Mouse (Mus musculus) neural tube, embryonic 14.5 days (tissue): ENCODE results near the gene Slc4a3. TPM values are rescaled to one million over a fixed set of nuclear protein-coding genes. Genes with fewer than 3 reads are reported as not detected.

Experiments
- ATAC-seq: fragments of 200-750 bp; cut with Nextera tagmentation; 2 replicates; pipeline ENCODE4 v1.8.0; 2017; ENCODE audit warnings: low read depth, mild to moderate bottlenecking, moderate TSS enrichment, moderate library complexity
- H3K27ac ChIP-seq: fragments of 300-500 bp; sonication (generic); 2 replicates; pipeline ENCODE4 v1.5.1; 2014; ENCODE audit warnings: low read depth, mild to moderate bottlenecking, control low read depth, low read length, moderate library complexity, mixed read lengths
- H3K27me3 ChIP-seq: fragments of 300-500 bp; sonication (generic); 2 replicates; pipeline ENCODE4 v1.6.1; 2014; ENCODE audit warnings: low read length; ENCODE audit not compliant: control insufficient read depth, insufficient read depth
- H3K36me3 ChIP-seq: fragments of 300-500 bp; sonication (generic); 2 replicates; pipeline ENCODE4 v1.6.1; 2014; ENCODE audit warnings: low read length, mixed read lengths; ENCODE audit not compliant: control insufficient read depth, insufficient read depth
- H3K4me1 ChIP-seq: fragments of 300-500 bp; sonication (generic); 2 replicates; pipeline ENCODE4 v1.6.1; 2014; ENCODE audit warnings: low read length; ENCODE audit not compliant: control insufficient read depth, insufficient read depth
- H3K4me2 ChIP-seq: fragments of 300-500 bp; sonication (generic); 2 replicates; pipeline ENCODE4 v1.6.1; 2014; ENCODE audit warnings: mild to moderate bottlenecking, low read depth, low read length, control low read depth
- H3K4me3 ChIP-seq: fragments of 300-500 bp; sonication (generic); 2 replicates; pipeline ENCODE4 v1.5.1; 2014; ENCODE audit warnings: low read depth, low read length, control low read depth, mixed read lengths
- H3K9ac ChIP-seq: fragments of 300-500 bp; sonication (generic); replicated peaks from 2 replicates; pipeline ENCODE4 v1.6.1; 2014; ENCODE audit warnings: low read depth, mild to moderate bottlenecking, control low read depth, low read length, mixed read lengths
- H3K9me3 ChIP-seq: fragments of 300-500 bp; sonication (generic); 2 replicates; pipeline ENCODE4 v1.6.1; 2016; ENCODE audit warnings: low read length; ENCODE audit not compliant: control insufficient read depth
- WGBS: fragments of 180-500 bp; shearing (Covaris S2); extraction: QIAGEN DNeasy Blood & Tissue Kit; methylation state at CpG from one replicate; pipeline ENCODE4 v1.1.7; 2014; 5-methylcytosine and 5-hydroxymethylcytosine counted together
- polyA plus RNA-seq: library from polyadenylated mRNA; unstranded; fragments of >200 nt; fragmentation: Nextera tagmentation; extraction: Ambion mirVana; gene quantifications from 2 replicates; pipeline ENCODE4 v1.2.1, GENCODE M21; 2014

The Slc4a3 gene
- polyA plus RNA-seq, 1 experiment from 2014 or later = 39.9 TPM

DNA sequence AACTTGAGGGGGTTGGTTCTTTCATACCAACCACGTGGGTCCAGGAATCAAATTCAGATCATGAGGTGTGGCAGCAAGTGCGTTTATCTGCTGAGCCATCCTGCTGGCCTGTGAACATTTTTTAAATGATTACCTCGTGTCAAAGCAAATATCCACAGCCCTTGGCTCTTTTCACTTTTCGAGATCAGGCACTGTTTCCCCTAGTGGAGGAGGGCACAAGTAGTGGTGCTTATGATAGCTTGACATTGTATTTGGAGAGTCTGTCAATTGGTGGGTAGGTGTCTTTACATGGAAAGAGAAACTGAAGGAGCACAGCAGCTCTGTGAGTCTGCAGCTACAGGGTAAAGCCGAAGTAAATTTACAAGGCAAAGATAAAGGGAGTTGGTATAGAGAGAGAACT lies 18.9 kb downstream of the Slc4a3 start:
- no peak overlapping the region for H3K4me3 ChIP-seq
- no peaks in the 10 kb centered on the region for H3K9me3 ChIP-seq
- H3K27me3 ChIP-seq = no peaks in the 10 kb centered on the region
- H3K4me1 ChIP-seq = peaks cover under 1% of the 10 kb centered on the region; the same call in 1 of the 2 replicates
- no peak for ATAC-seq
- WGBS = 75% methylated on average over 5 of the region's 5 CpGs
- H3K9ac ChIP-seq = no peak overlapping the region
- H3K27ac ChIP-seq = no peak overlapping the region
- no peaks in the 10 kb centered on the region for H3K36me3 ChIP-seq
- H3K4me2 ChIP-seq = no peak overlapping the region

- WGBS = 68% methylated on average over 9 of the region's 9 CpGs
Measured at GRCm38 (mm10) chr1:75565616-75566015, 19.6 kb downstream of the Slc4a3 start.

GRCm38 (mm10) chr1:75570403-75570802 lies 24.3 kb downstream of the Slc4a3 start:
- H3K9me3 ChIP-seq = no peaks in the 10 kb centered on the region
- no peaks in the 10 kb centered on the region for H3K36me3 ChIP-seq
- H3K27ac ChIP-seq = no peak overlapping the region
- no peak overlapping the region for H3K4me3 ChIP-seq
- no peak overlapping the region for H3K9ac ChIP-seq
- 0 out of 2 replicates have a peak, but pooled peaks cover 5% of the 10 kb centered on the region for H3K4me1 ChIP-seq
- 78% methylated on average over 6 of the region's 6 CpGs for WGBS
- H3K4me2 ChIP-seq = no peak overlapping the region
- no peak for ATAC-seq
- no peaks in the 10 kb centered on the region for H3K27me3 ChIP-seq

More at GRCm38 (mm10) chr1:75565616-75566015, 19.6 kb downstream of the Slc4a3 start:
- Histone ChIP-seq H3K9ac (no peak overlapping the region), H3K4me1 (no peaks in the 10 kb centered on the region), H3K4me3 (no peak overlapping the region), H3K27ac (no peak overlapping the region), H3K36me3 (no peaks in the 10 kb centered on the region), H3K27me3 (no peaks in the 10 kb centered on the region), H3K9me3 (no peaks in the 10 kb centered on the region), H3K4me2 (no peak overlapping the region)
- ATAC-seq = no peak

- Histone ChIP-seq H3K27ac (no peak overlapping the region), H3K36me3 (no peaks in the 10 kb centered on the region), H3K4me3 (no peak overlapping the region), H3K27me3 (no peaks in the 10 kb centered on the region), H3K4me1 (0 out of 2 replicates have a peak, but pooled peaks cover 5% of the 10 kb centered on the region), H3K9ac (no peak overlapping the region), H3K9me3 (no peaks in the 10 kb centered on the region), H3K4me2 (no peak overlapping the region)
- ATAC-seq = no peak
- 64% methylated on average over 6 of the region's 6 CpGs for WGBS
Measured at GRCm38 (mm10) chr1:75572776-75573175, 26.7 kb downstream of the Slc4a3 start.

GRCm38 (mm10) chr1:75573715-75574114 lies 27.6 kb downstream of the Slc4a3 start:
- 0 out of 2 replicates have a peak, but pooled peaks cover 5% of the 10 kb centered on the region for H3K4me1 ChIP-seq
- no peak overlapping the region for H3K9ac ChIP-seq
- no peak overlapping the region for H3K27ac ChIP-seq
- H3K9me3 ChIP-seq = no peaks in the 10 kb centered on the region
- no peak overlapping the region for H3K4me3 ChIP-seq
- no peaks in the 10 kb centered on the region for H3K36me3 ChIP-seq
- H3K27me3 ChIP-seq = no peaks in the 10 kb centered on the region
- H3K4me2 ChIP-seq = no peak overlapping the region
- no peak for ATAC-seq
- 87% methylated on average over 7 of the region's 7 CpGs for WGBS

DNA sequence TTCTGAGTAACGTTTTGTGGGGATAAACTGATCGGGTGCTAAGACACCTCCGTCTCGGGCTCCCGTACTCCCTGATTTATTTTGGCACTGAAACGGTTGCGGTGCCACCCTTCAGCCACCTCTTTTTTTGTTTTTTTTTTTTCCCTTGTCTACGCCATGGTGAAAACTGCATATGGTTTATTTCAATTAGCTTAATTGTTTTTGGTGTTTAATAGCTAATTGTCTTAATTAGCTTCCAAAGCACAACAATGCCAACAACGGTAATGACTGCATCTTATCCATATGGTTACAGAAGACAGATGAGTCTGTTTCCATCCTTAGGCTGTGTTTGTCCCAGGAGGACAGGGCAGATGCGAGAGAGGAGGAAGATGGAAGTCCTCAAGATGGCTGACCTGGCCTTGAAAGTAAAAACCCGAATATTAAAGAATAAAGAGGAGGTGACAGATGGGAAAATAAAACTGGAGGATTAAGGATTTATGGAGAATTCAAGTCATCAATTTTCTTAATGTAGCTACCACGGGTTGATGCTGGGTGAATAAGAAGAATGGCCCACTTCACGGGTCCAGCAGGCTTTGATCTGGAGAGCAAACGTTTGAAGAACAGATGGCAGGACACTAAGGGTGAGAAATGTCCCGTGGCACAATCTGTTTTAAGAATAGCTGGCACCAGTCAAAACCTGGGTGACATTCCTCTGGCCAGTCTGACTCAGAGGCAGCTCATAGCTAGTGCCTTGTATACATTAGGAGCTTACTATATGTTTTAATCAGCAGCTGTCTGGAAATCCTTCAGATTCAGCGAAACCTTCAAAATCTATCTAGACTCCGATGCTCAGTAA lies 28.6 kb downstream of the Slc4a3 start:
- ATAC-seq = no peak; the same call in 1 of the 2 replicates
- H3K36me3 ChIP-seq = no peaks in the 10 kb centered on the region
- H3K27me3 ChIP-seq = no peaks in the 10 kb centered on the region
- H3K4me2 ChIP-seq = no peak overlapping the region
- H3K27ac ChIP-seq = no peak overlapping the region
- WGBS = 40% methylated on average over 17 of the region's 17 CpGs
- H3K9me3 ChIP-seq = no peaks in the 10 kb centered on the region
- H3K4me1 ChIP-seq = 0 out of 2 replicates have a peak, but pooled peaks cover 5% of the 10 kb centered on the region
- H3K4me3 ChIP-seq = no peak overlapping the region
- H3K9ac ChIP-seq = no peak overlapping the region

DNA sequence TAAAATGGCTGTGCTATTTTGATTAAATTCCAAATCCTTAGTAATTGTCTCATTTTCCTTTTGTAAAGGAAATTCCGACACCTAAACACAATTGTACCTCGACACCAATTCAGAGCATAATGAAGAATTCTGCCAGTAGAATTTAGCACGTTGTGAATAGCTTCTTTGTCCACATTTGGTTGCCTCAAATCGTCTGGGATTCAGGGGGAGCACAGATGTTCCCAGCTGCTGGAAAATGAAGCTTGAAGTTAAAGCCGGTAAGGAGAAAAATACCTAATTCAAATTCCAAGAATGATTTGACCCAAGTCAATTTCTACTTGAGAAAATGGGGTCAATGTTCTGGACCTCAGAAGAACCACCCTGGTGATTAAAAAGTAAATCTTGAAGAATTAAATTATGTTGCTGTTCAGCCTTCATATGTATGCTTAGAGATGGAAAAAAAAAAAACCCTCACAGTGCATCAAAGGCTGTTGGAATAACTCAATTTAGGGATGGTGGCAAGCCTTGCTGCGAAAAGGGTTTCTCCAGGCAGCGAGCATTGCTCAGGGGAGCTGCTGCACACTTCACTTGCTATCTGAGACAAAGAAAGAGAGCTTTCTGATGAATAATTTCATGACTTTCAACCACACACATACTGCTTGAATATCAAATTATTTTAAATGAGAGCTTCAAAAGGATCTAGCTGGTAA lies 36.0 kb downstream of the Slc4a3 start:
- no peak for ATAC-seq
- no peak overlapping the region for H3K4me2 ChIP-seq
- WGBS = 27% methylated on average over 7 of the region's 7 CpGs
- no peaks in the 10 kb centered on the region for H3K36me3 ChIP-seq
- no peaks in the 10 kb centered on the region for H3K9me3 ChIP-seq
- no peaks in the 10 kb centered on the region for H3K4me1 ChIP-seq
- H3K27me3 ChIP-seq = no peaks in the 10 kb centered on the region
- no peak overlapping the region for H3K9ac ChIP-seq
- no peak overlapping the region for H3K4me3 ChIP-seq
- H3K27ac ChIP-seq = no peak overlapping the region

DNA sequence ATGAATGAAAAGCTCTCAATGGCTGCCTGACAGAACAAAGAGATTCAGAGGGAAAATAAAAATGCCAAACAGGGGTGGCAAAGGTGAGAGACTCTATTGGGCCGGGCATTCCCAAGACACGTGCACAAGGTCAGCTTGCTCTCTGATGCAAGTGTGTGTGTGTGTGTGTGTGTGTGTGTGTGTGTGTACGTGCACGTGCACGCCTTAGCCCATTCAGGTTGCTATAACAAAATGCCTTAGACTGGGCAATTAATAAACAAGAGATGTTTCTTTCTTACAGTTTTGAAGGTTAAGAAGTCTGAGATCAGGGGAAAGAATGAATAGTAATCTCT lies 36.5 kb downstream of the Slc4a3 start:
- WGBS = 77% methylated on average over 5 of the region's 5 CpGs
- Histone ChIP-seq H3K9me3 (no peaks in the 10 kb centered on the region), H3K4me2 (no peak overlapping the region), H3K9ac (no peak overlapping the region), H3K27me3 (no peaks in the 10 kb centered on the region), H3K4me1 (no peaks in the 10 kb centered on the region), H3K4me3 (no peak overlapping the region), H3K36me3 (no peaks in the 10 kb centered on the region), H3K27ac (no peak overlapping the region)
- ATAC-seq = no peak

GRCm38 (mm10) chr1:75583034-75583433 lies 37.0 kb downstream of the Slc4a3 start:
- H3K9me3 ChIP-seq = no peaks in the 10 kb centered on the region
- no peak overlapping the region for H3K9ac ChIP-seq
- 79% methylated on average over 10 of the region's 10 CpGs for WGBS
- H3K4me2 ChIP-seq = no peak overlapping the region
- H3K4me1 ChIP-seq = no peaks in the 10 kb centered on the region
- no peak for ATAC-seq
- no peaks in the 10 kb centered on the region for H3K36me3 ChIP-seq
- H3K4me3 ChIP-seq = no peak overlapping the region
- H3K27me3 ChIP-seq = no peaks in the 10 kb centered on the region
- no peak overlapping the region for H3K27ac ChIP-seq
